Mouse (Mus musculus): ENCODE data around the gene Rprd1b. TPM values are rescaled to one million over a fixed set of nuclear protein-coding genes. Genes with fewer than 3 reads are reported as not detected.

Rprd1b gene
- polyA plus RNA-seq (2015; fragmentation: Nextera tagmentation; extraction: Ambion mirVana), result 43.8 and 45.6 TPM in 2 replicates

DNA sequence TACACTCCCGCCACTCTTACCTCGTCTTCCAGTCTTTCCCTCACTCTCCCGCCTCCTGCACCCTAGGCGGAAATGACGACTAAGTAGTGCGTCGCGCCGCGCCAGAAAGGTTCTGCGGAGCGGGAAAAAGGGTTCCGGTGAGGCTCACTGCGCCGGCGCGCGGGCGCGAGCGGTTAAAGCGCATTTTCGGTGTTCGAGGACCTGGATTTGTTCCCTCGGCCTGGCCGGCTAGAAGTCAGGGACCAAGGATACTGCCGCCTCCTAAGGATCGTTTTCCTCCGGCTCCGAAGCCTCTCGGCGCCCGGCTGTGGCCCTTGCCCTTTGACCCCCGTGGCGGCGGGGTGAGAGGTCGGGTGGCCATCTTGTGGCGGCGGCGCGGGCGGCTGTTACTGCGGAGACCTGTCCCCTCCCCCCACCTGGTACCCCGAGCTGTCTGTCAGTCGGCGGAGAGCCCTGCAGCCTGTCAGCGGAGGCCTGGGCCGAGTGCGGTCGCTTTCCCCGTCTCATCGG, at the start of gene Rprd1b, which contains the start of gene Tti1:
TSS of gene Rprd1b (plus strand) at position 144 of the 510 bp plus-strand sequence.
TSS of gene Tti1 (minus strand) at position 80 of the 510 bp plus-strand sequence.
- Histone ChIP-seq H3K36me3 (no peaks in the 10 kb centered on the region), H3K4me2 (peak within 1 kb of the TSS; percentile 77), H3K27me3 (no peaks in the 10 kb centered on the region), H3K4me1 (peaks cover 33% of the 10 kb centered on the region), H3K9ac (peak within 1 kb of the TSS; percentile 91), H3K4me3 (peak within 1 kb of the TSS; percentile 74), H3K9me3 (no peaks in the 10 kb centered on the region), H3K27ac (peak within 1 kb of the TSS; percentile 97)
- WGBS, result under 1% methylated on average over 52 of the region's 52 CpGs
- ATAC-seq (ENCODE audit: borderline replicate concordance, extremely low read depth, low FRiP score, low TSS enrichment), result peak; percentile 95

GRCm38 (mm10) chr2:157979241-157979640, 49.1 kb upstream of the Rprd1b start:
- H3K9me3 ChIP-seq, result no peaks in the 10 kb centered on the region
- peaks cover 17% of the 10 kb centered on the region for H3K27me3 ChIP-seq
- H3K36me3 ChIP-seq, result 0 out of 2 replicates have a peak, but pooled peaks cover 3% of the 10 kb centered on the region
- H3K4me2 ChIP-seq, result no peak overlapping the region
- H3K4me1 ChIP-seq, result peaks cover 3% of the 10 kb centered on the region; the same call in 1 of the 2 replicates
- no peak overlapping the region for H3K9ac ChIP-seq
- WGBS, result 44% methylated on average over 5 of the region's 5 CpGs
- H3K4me3 ChIP-seq, result no peak overlapping the region
- no peak for ATAC-seq (ENCODE audit: borderline replicate concordance, extremely low read depth, low FRiP score, low TSS enrichment)
- H3K27ac ChIP-seq, result no peak overlapping the region

GRCm38 (mm10) chr2:157982727-157983126, 45.6 kb upstream of the Rprd1b start:
- H3K4me2 ChIP-seq, result no peak overlapping the region
- H3K27me3 ChIP-seq, result no peaks in the 10 kb centered on the region
- H3K4me1 ChIP-seq, result no peaks in the 10 kb centered on the region
- WGBS, result 48% methylated on average over 3 of the region's 3 CpGs
- no peak overlapping the region for H3K4me3 ChIP-seq
- H3K27ac ChIP-seq, result no peak overlapping the region
- H3K36me3 ChIP-seq, result 0 out of 2 replicates have a peak, but pooled peaks cover 3% of the 10 kb centered on the region
- ATAC-seq (ENCODE audit: borderline replicate concordance, extremely low read depth, low FRiP score, low TSS enrichment), result no peak
- H3K9ac ChIP-seq, result no peak overlapping the region
- H3K9me3 ChIP-seq, result no peaks in the 10 kb centered on the region

DNA sequence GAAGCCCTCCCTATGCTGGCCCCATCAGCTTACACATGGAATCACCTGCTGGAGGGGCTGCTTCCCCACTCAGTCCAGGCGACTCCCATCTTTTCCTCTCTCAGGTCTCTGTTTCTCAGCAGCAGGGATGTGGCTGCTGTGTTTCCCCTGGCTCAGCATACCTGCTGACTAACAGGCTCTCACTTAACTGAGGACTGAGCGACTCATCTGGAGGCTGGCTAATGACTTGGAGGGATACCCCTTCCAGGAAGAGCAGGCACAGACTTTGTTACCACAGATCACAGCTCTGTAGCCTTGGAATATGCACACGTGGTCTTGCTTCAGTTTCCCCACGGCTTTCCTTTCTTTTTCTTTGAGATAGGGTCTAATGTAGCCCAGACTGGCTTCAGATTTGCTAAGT, 45.0 kb upstream of the Rprd1b start:
- no peak overlapping the region for H3K27ac ChIP-seq
- no peaks in the 10 kb centered on the region for H3K9me3 ChIP-seq
- no peaks in the 10 kb centered on the region for H3K4me1 ChIP-seq
- no peak overlapping the region for H3K4me2 ChIP-seq
- no peak overlapping the region for H3K4me3 ChIP-seq
- no peak for ATAC-seq (ENCODE audit: borderline replicate concordance, extremely low read depth, low FRiP score, low TSS enrichment)
- WGBS, result 64% methylated on average over 4 of the region's 4 CpGs
- no peak overlapping the region for H3K9ac ChIP-seq
- H3K27me3 ChIP-seq, result no peaks in the 10 kb centered on the region
- H3K36me3 ChIP-seq, result 0 out of 2 replicates have a peak, but pooled peaks cover 3% of the 10 kb centered on the region

GRCm38 (mm10) chr2:157985611-157986010, 42.7 kb upstream of the Rprd1b start:
- H3K27ac ChIP-seq, result no peak overlapping the region
- H3K4me2 ChIP-seq, result no peak overlapping the region
- no peak overlapping the region for H3K9ac ChIP-seq
- no peaks in the 10 kb centered on the region for H3K27me3 ChIP-seq
- H3K36me3 ChIP-seq, result 0 out of 2 replicates have a peak, but pooled peaks cover 9% of the 10 kb centered on the region
- H3K4me1 ChIP-seq, result no peaks in the 10 kb centered on the region
- no peak overlapping the region for H3K4me3 ChIP-seq
- ATAC-seq (ENCODE audit: borderline replicate concordance, extremely low read depth, low FRiP score, low TSS enrichment), result no peak
- no peaks in the 10 kb centered on the region for H3K9me3 ChIP-seq
- 87% methylated on average over 4 of the region's 4 CpGs for WGBS

GRCm38 (mm10) chr2:157986235-157986634, 42.1 kb upstream of the Rprd1b start:
- Histone ChIP-seq H3K27ac (no peak overlapping the region), H3K27me3 (no peaks in the 10 kb centered on the region), H3K4me1 (no peaks in the 10 kb centered on the region), H3K4me3 (no peak overlapping the region), H3K36me3 (peaks cover 9% of the 10 kb centered on the region; the same call in 1 of the 2 replicates), H3K9me3 (no peaks in the 10 kb centered on the region), H3K4me2 (no peak overlapping the region), H3K9ac (no peak overlapping the region)
- ATAC-seq (ENCODE audit: borderline replicate concordance, extremely low read depth, low FRiP score, low TSS enrichment), result no peak
- WGBS, result 84% methylated on average over 6 of the region's 6 CpGs

DNA sequence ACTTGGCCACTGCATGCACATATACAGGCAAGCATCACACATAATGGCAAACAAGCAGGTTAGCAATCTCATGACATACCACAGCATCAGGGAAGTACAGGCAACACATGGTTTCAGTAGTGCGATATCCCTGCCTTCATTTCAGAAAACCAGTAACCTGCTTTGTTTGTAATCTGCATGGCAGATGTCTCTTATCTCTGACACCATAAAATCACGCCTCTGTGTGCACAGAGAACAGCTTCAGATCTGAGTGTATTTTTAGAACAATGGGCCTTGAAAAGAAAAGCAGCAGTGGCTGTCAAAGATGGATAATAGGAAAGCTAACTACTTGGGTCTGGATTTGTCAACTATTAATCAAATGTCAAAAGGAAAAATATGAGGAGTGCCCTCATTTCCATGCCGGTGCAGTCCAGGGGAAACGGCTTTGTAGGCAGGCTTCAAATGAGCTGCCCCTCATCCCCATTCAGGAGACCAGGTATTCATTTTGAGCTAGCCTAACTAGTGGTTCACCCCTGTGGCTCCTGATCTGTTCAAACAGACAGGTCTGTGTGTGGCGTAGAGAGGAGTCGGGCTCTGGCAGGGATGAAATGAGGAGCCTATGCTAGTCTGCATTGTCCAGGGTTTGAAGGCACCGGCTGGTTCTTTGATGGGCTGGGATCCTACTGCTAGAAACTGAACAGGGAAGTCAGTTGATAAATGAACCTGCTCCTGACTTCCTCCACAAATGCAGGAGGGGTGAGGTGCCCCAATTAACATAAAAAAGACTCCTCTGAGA, 39.7 kb upstream of the Rprd1b start:
- H3K4me2 ChIP-seq, result no peak overlapping the region
- H3K4me3 ChIP-seq, result no peak overlapping the region
- H3K9ac ChIP-seq, result no peak overlapping the region
- WGBS, result 58% methylated on average over 7 of the region's 7 CpGs
- ATAC-seq (ENCODE audit: borderline replicate concordance, extremely low read depth, low FRiP score, low TSS enrichment), result no peak
- no peaks in the 10 kb centered on the region for H3K4me1 ChIP-seq
- H3K36me3 ChIP-seq, result peaks cover 29% of the 10 kb centered on the region
- no peaks in the 10 kb centered on the region for H3K9me3 ChIP-seq
- no peaks in the 10 kb centered on the region for H3K27me3 ChIP-seq
- H3K27ac ChIP-seq, result no peak overlapping the region

DNA sequence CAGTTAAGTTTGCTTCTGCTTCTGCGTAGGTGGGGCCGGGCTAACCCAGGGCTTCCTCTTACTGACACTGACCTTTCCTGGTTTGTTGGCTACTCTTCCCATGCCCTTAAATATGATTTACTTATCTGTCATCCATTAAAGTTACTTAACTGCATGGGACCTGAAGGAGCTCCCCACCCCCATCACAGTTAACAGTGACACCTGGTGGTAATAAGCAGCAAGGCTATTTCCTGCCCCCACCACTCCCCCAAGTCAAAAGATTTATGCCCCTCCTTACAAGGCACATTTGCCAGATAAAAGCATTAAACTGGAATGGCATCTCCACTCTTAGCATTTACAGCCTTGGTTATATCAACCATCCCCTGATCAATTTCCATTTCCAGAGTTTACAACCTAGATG, 38.4 kb upstream of the Rprd1b start:
- Histone ChIP-seq H3K27me3 (no peaks in the 10 kb centered on the region), H3K4me1 (no peaks in the 10 kb centered on the region), H3K9me3 (no peaks in the 10 kb centered on the region), H3K36me3 (peaks cover 31% of the 10 kb centered on the region), H3K9ac (no peak overlapping the region), H3K4me3 (no peak overlapping the region), H3K27ac (no peak overlapping the region), H3K4me2 (no peak overlapping the region)
- 86% methylated on average over 2 of the region's 2 CpGs for WGBS
- no peak for ATAC-seq (ENCODE audit: borderline replicate concordance, extremely low read depth, low FRiP score, low TSS enrichment)

DNA sequence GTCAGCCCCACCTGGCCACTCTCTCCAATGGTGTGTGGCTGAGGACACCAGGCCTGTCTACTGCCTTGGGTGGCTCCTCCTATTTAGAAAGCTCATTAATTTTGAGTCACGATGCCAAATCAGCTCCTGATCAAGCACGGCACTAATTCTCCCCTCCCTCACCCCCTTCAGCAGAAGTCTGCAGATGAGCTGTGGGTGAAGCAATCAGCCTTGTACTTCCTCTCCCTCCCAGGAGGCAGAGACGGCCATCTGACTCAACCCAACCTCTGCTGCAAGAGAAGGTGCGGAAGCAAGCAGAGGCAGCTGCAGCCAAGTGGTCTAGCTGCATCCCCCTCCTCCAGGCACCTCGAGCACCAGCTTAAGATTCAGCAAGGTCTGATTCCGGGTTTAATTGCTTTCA, 37.3 kb upstream of the Rprd1b start:
- H3K9me3 ChIP-seq, result no peaks in the 10 kb centered on the region
- H3K4me2 ChIP-seq, result no peak overlapping the region
- H3K4me1 ChIP-seq, result no peaks in the 10 kb centered on the region
- no peak overlapping the region for H3K4me3 ChIP-seq
- H3K36me3 ChIP-seq, result peaks cover 40% of the 10 kb centered on the region
- WGBS, result 57% methylated on average over 6 of the region's 6 CpGs
- H3K27me3 ChIP-seq, result no peaks in the 10 kb centered on the region
- no peak for ATAC-seq (ENCODE audit: borderline replicate concordance, extremely low read depth, low FRiP score, low TSS enrichment)
- H3K27ac ChIP-seq, result no peak overlapping the region
- H3K9ac ChIP-seq, result no peak overlapping the region

DNA sequence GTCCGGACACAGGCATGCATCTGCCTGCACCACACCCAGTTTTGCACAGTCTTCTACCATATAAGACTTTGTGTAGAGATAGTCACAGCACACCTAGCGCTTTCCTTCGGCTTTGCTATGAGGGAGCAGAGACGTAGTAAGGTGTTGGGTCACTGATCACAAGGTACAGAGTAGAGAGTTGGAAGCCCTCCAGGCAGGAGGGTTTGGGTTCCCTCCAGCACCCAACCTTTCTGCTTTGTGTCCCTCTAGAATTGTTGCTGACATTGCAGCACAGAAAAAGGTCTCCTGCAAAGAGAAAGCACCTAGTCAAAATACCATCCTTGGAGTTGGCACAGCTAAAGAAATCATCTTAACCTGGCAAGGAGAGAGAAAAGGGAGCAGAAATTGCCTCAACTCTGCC, 35.8 kb upstream of the Rprd1b start:
- no peaks in the 10 kb centered on the region for H3K9me3 ChIP-seq
- 90% methylated on average over 4 of the region's 4 CpGs for WGBS
- no peak for ATAC-seq (ENCODE audit: borderline replicate concordance, extremely low read depth, low FRiP score, low TSS enrichment)
- H3K4me1 ChIP-seq, result no peaks in the 10 kb centered on the region
- H3K4me3 ChIP-seq, result no peak overlapping the region
- peaks cover 46% of the 10 kb centered on the region for H3K36me3 ChIP-seq
- H3K27me3 ChIP-seq, result no peaks in the 10 kb centered on the region
- no peak overlapping the region for H3K4me2 ChIP-seq
- H3K9ac ChIP-seq, result no peak overlapping the region
- H3K27ac ChIP-seq, result no peak overlapping the region

DNA sequence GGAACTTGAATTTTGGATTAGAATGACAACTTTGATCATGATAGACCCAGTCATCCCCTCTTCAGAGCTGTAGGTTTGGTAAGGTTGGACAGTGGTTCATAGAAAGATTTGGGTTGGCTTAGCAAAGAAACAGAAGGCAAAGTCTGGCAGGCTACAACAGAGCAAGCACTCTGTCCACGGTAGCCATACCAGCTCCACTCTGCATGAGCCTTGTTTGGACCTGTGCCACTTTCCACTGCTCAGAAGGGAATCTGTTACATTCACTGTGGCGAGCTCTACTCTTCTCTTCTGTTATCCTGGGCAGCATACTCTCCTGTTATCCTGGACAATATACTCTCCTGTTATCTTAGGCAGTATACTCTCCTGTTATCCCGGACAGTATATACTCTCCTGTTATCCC, 29.5 kb upstream of the Rprd1b start:
- H3K9me3 ChIP-seq, result no peaks in the 10 kb centered on the region
- H3K4me1 ChIP-seq, result no peaks in the 10 kb centered on the region
- 75% methylated on average over 3 of the region's 3 CpGs for WGBS
- H3K4me3 ChIP-seq, result no peak overlapping the region
- H3K27ac ChIP-seq, result no peak overlapping the region
- H3K36me3 ChIP-seq, result peaks cover 18% of the 10 kb centered on the region; the same call in 1 of the 2 replicates
- no peak overlapping the region for H3K9ac ChIP-seq
- no peaks in the 10 kb centered on the region for H3K27me3 ChIP-seq
- H3K4me2 ChIP-seq, result no peak overlapping the region
- no peak for ATAC-seq (ENCODE audit: borderline replicate concordance, extremely low read depth, low FRiP score, low TSS enrichment)

GRCm38 (mm10) chr2:158004620-158005019, 23.7 kb upstream of the Rprd1b start:
- H3K9ac ChIP-seq, result no peak overlapping the region
- H3K36me3 ChIP-seq, result peaks cover 30% of the 10 kb centered on the region
- 51% methylated on average over 6 of the region's 6 CpGs for whole genome bisulfite sequencing
- H3K4me1 ChIP-seq, result peaks cover 9% of the 10 kb centered on the region
- no peaks in the 10 kb centered on the region for H3K9me3 ChIP-seq
- ATAC-seq (ENCODE audit: borderline replicate concordance, extremely low read depth, low FRiP score, low TSS enrichment), result peak; percentile 57; the same call in 1 of the 2 replicates
- no peak overlapping the region for H3K4me3 ChIP-seq
- no peak overlapping the region for H3K4me2 ChIP-seq
- H3K27me3 ChIP-seq, result no peaks in the 10 kb centered on the region
- H3K27ac ChIP-seq, result peak overlapping the region; percentile 30

Measured in lung, embryonic 15.5 days (tissue).